Mouse (Mus musculus) activated CD4-positive, CD25-positive, alpha-beta regulatory T cell, adult 9 weeks (primary cell): ENCODE results near the gene Olfr1323. TPM values are rescaled to one million over a fixed set of nuclear protein-coding genes. Genes with fewer than 3 reads are reported as not detected.

Experiments
- polyA plus RNA-seq: library from polyadenylated mRNA; unstranded; fragments of 100-300 nt; shearing (Covaris generic); gene quantifications from one replicate; pipeline ENCODE4 v1.2.1, GENCODE M21; 2017

The Olfr1323 gene
- not detected for polyA plus RNA-seq

GRCm38 (mm10) chrX:50019259-50019658, at the start of gene Olfr1323:
TSS of gene Olfr1323 (minus strand) at chrX:50019359.

Other genes starting within 250 kb of the Olfr1323 start
- gene Igsf1, start 221.6 kb downstream of the Olfr1323 start, polyA plus RNA-seq, result not detected
- not detected for gene Olfr1322, start 127.9 kb downstream of the Olfr1323 start, polyA plus RNA-seq